Mouse (Mus musculus) thymus, postnatal 10 days (tissue): ENCODE results near the gene Sgca.
"Not testable (repeated sequence)": the region's sequence is repeated elsewhere in the genome, so short reads cannot be mapped to it uniquely, and the experiment has no call there.

Source experiments
- DNase-seq, 2 experiments: peaks; one replicate each; pipeline ENCODE4 v3.0.0; 2021; ENCODE audit warnings: low spot score in 2 of 2

The Sgca gene

DNA sequence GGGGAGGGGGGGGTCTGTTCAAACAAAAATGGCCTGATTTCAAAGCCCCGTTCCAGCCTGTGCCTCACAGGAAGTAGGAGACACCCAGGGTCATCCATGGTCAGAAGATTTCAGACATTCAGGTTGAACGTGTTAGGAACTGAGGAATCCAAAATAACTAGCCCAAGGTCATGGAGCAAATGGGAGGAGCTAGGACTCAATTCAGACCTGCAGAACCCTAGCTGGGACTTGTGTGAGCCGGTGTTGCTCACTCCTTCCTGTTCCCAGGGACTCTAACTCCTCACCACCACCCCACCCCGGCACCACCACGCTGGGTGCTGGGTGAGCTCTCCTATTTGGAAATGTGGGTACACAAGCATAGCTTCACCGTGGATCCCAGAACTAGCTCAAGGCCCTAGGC lies 11.2 kb upstream of the Sgca start:
- no peak for DNase-seq

DNA sequence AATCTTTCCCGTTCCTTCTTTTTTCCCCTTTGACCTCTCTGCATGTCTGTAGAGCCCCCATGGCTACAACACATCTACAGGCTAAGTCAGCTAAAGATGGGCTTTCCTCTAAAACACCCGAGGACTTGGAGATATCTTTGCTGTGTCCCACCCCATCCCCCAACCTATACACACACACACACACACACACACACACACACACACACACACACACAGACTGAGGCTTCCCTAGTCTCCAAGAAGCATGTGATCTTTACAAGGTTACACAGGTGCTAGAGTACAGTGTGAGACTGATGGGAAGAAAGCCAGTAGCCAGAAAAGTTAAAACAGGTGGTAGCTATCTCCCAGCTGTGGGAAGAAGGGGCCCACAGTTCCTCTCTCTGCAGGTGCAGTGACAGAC lies 10.3 kb upstream of the Sgca start:
- DNase-seq, result no peak

DNA sequence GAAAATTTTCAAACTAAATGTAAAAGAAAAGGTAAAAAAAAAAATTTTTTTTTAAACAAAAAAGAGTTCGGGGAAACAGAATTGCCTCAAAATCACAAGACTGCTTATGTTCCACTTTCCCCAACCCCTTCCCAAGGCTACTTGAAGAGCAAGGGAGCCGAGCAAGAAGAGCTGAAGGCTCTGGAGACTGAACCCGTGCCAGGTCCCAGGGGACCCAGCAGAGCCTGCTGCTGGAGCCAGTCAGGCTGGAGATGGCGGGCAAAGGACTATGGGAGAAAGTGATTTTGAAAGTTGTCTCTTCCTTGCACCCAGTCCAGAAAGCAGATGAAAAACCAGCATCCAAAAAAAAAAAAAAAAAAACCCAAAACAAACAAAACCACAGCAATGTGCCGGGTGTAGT lies 9.7 kb upstream of the Sgca start:
- DNase-seq, result no peak

DNA sequence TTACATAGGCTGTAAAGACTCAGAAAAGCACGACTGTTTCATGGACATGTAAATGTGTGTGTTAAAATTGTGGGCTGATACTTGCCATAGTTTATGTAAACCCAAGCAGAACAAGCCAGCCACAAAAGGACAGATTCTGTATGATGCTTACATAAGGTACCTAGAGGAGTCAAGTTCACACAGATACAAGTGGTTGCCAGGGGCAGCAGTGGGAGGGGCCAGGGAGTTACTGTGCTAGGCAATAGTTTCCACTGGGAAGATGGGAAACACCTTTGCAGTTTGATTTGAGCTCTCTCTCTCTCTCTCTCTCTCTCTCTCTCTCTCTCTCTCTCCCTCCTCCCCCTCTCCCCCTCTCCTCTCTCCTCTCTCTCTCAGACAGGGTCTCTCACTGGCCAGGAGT lies 9.0 kb upstream of the Sgca start:
- DNase-seq, result no peak

DNA sequence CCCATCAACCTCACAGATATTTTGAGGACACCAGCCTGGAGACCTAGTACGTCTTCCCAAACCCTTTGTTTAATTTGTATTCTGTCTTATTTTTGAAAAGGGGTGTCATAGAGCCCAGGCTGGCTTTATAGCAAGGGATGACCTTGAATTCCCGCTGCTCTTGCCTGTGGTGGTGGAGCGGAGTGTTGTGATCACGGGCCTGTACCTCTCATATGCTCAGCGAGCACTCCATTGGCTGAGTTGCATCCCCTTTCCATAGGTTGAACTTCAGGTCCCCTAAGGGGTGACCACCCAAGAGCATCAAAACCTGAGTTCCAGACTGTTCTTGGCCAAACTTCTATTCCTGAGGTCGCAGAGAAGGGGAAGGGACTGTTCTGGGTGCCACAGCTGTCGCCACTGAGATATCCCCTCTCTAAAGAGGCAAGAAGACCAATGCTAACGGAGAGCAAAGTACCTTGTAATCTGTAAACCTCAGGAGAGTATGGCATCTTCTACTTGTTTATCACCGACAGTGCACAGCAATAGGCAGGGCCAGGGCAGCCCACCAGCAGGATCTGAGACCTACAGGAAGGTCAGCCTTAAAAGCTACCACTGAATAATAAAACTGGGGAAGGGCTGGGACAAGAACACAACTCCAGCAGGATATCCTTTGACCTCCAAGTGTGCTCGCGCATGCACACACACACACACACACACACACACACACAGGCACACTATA lies 3.5 kb upstream of the Sgca start:
- DNase-seq, result no peak

DNA sequence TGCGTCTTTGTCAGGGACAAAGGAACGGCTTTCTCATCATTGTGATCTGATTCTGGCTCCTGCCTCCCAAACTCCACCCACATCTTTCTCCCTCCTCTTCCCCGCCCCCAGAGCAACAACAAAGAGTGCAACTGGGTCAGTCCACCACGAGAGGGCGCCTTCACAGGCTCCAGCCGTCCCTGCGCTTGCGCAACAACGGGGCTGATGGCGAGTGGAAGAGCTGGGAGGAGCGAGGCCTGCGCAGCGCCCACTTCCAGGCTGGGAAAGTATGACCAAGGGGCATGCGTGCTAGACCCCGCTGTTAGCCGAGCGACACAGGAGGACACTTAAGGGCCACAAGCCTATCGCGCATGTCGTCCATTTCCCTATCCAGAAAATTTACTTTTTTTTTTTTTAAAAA lies 2.8 kb upstream of the Sgca start:
- peak; percentile 87 to 96 for DNase-seq

DNA sequence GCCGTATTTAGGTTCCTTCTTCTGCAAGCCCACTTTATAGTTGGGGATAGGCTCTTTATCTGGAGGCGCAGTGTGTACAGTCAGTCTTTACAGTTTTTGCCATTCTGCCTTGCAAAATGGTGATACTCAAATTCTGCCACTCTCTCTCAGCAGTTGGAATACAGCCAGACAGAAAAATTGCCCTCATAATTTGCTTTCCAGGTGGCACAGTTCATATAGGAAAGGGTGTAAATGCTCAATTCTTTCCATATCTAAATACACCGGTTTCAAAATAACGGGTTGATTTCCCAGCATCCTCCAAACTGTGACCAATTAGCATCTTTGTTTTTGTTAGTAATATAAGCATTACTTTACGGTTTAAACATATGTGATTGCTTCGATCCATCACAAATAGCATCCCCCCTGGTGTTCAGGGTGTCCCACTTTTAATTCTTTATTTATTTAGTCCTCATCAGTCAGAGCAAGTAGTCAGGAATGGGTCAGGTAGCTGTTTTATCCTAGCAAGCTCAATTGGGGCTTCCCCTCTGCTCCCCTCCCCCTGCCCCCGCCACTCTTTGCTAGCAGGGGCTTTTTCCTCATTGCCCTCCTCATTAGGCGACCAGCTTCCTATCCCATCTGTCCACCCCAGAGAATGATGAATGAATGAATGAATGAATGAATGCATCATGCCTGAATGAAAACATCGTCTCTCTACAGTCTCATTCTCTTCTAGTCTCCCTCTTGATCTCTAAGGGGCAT lies 2.2 kb upstream of the Sgca start:
- no peak for DNase-seq

DNA sequence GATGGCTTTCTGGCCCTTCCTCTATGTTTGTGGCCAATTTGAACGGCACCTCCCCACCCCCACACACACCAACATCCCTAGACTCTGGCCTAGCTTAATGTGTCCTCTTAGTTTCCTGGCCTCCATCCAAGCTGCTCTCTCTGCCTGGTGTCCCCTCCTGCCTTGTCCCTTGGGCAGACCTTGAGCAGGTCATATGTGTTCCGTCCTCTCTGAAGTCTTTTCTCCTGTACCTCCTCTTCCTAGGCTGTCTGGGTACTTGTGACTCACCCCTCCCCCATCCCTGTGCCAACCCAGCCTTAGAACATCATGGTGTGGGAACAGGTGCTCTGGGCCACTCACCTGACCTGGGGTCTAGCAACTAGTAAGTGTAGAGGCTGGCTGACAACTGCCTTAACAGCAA lies 1.2 kb downstream of the Sgca start:
- DNase-seq, result no peak

DNA sequence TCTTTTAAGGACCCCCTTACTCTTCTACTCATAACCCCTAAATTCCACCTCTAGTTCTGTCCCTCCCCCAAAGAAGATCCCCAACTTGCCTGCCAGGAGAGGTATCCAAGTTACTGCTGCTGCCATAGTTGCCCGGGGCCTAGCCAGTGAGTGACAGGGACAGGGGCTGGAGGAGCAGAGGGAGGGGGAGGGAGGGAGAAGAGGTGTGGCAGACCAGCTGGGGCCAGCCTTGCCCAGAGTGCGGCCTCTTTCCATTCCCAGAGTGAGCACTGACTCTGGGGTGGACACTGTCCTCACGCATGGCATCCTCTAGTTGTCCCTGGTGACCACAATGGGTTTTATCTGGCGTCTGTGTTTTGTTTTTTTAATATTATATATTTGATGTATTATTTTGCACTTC lies 2.8 kb downstream of the Sgca start:
- no peak for DNase-seq

DNA sequence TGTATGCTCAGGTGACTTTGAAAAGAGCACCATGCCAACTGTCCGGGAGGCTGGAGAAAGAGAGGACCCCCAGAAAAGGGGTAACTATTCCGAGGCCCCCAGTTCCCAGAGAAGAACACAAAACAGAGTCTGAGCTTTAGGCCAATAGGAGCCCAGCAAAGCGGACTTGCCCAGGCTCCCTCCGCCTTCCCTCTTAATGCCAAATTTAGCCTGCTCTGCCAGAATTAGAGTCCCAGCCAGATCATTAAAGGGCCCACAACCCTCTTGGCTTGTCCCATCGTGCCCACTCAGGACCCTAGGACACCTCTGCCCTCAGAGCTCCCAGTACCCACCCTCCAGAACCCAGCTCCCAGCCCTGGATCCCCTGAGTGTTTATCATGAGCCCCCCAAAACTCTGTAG lies 3.2 kb downstream of the Sgca start:
- DNase-seq, result no peak

DNA sequence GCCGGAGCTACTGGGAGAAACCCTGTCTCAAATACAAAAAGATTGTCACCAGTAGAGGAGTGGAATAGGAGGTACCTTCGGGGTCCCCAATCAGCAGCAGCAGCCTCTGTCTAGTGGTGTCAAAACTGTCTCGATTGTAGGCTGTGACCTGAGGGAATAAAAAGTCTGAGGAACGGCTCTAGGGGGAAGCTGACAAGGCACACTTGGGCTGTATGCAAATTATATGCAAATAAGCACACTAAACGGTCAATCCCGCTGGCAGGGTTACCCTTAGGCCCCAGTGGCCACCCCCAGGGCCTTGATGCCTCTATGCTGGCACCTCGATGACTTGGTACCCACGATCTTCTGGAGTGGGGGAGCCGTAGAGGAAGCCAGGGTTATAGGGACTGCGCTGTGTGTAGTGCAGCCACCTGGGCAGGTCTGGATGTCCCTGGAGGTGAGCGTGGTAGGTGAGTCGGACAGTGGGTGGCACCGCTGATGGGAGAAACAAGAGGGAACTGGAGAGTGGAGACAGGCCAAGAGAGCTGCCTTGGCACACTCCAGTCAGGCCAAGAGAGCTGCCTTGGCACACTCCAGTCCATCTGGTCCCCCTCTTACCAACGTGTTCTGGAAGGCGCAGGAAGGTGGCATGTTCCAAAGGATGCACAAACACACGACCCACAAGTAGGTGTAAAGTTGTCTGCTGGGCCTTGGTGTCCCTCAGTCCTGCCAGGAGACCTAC lies 4.1 kb downstream of the Sgca start:
- no peak for DNase-seq

DNA sequence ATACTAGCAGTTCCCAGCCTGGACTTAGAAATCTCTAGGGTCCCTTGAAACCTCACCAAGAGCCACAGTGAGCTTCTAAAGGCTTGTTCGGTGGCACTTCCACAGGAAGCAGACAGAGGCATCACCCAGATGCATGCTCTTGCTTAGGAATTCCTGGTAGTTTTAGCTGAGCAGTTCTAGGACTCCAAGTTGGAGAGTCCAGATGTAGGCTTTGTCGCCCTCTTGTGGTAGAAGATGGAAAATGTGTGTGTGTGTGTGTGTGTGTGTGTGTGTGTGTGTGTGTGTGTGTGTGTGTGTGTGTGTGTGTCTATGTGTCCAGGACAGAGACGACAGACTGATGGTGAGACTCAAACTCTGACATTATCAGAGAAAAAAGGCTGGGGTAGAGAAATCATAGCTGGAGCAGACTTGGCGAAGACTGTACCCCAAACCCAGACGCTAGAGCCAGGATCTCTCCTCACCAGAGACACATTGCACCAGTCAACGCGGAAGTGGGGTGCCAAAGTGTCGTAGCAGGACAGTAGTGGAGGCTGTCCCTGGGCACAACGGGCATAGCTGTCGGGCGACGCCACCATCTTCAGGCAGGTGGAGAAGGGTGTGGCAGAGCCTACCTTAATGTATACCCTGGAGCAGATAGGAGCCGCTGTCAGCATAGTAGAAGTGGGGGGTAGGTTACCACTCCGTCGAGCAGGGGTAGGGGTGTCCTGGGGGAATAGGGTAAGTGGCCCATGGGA lies 5.8 kb downstream of the Sgca start:
- DNase-seq, result peak in 1 of 2 experiments; percentile 64

DNA sequence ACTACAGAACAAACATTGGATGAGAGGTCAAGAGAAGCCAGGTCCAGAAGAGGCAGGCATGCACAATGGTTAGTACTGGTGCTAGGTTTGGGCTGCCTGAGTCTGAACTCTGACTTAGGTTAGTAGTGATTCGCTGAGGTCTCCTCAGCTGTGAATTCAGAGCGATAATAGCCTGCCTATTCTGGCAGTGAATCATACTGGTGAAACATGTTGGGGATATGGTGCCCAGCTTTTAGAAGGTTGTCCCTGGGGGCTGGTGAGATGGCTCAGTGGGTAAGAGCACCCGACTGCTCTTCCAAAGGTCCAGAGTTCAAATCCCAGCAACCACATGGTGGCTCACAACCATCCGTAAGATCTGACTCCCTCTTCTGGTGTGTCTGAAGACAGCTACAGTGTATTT lies 6.4 kb downstream of the Sgca start:
- not testable (repeated sequence) for DNase-seq

DNA sequence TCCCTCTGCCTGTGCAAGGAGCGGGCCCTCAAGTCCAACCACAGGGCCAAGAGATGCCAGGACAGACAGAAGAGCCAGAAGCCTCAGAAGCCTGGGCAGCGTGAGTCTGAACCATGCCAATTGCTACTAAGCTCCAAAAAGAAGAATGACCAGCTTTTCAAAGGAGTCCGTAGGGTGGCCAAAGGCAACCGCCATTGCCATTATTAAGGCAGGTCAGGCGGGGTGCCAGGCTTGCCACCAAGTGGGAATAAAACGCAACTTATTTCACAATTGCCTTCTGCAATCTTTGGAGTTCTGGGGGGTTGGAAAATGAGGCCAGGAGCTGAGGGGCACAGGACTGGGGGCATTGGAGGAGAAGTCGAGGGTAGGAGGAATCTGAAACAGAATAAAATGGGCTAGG lies 7.9 kb downstream of the Sgca start:
- DNase-seq, result no peak

DNA sequence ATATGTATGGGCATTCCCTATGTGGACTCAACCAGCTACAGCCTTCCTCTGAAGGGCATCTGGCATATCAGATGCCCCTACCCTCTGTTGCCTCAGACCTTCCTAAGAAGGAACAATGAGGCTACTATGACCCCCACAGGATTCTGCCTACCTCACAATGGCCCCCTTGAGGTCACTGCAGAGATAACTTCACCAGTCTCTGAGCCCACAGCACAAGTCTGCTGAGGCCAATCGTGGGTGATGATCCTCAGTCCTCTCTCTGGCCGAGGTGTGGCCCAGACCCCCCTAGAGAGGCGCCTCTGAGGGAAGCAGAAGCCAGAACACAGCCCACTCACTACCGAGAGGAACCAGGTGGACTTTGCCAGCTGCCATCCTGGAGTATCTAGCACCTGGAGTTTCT lies 8.7 kb downstream of the Sgca start, which contains the start of gene Hils1:
Gene Hils1 (plus strand): TSS at position 175 of the 400 bp plus-strand sequence.
- no peak for DNase-seq

DNA sequence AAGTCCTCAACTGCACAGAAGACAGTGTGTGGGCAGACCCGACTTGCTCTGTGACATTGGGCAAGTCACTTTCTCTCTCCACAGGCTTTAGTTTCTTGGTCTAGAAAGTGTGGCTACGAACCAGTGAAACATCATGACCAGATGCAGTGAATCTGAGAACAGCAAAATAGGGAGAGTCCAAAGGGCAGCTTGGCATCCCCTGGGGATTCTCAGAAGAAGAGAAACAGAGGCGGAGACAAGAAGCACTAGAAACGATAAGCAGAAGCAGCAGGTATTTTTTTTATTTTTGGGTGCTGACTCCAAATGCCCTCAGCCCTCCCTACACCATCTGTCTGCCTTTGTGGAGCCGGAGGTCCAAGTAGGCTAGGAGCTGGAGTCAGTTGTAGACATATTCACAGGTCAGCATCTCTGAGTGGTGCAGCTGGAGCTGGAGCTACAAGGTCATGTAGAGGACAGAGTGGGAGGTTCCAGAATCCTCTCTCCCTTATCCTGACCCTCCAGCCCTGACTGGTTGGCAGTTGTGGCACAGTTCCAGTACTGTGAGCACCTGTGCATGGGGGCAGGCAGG lies 13.5 kb downstream of the Sgca start:
- no peak for DNase-seq

DNA sequence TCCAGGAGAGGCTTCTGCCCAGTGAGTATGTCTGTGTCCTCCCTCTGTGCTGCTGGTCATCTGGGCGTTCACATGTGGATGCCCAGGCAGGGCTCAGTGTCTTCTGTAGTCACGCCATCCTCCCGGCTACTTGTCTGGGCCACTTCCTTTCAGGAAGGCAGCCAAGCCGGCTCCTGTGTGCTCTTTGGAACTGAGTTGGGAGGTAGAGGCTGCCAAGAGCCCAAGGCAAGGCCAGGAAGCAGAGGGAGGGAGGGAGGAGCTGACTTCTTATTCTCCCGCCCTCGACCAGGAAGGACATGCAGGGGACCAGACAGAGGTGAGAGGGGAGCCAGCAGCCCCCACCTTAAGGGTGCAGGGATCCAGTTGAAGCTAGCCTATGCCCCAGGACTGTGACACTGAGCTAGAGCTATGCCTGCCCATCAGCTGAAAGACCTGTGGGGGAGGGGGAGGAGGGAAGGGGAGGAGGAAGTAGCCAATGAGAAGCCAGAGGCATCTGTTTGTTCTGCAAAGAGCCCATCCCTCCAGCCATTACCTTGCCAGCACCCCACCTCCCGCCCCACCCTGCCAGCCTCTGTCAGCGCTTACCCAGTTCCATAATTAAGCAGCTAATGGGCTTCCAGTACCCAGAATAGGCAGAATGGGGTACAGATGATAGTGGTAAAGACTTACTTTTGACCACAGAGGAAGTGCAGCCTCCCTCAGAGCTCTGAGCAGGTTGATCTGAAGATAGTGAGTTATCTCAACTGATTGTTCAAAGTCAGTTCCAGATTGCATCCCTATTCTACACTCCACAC lies 17.9 kb downstream of the Sgca start:
- no peak for DNase-seq

DNA sequence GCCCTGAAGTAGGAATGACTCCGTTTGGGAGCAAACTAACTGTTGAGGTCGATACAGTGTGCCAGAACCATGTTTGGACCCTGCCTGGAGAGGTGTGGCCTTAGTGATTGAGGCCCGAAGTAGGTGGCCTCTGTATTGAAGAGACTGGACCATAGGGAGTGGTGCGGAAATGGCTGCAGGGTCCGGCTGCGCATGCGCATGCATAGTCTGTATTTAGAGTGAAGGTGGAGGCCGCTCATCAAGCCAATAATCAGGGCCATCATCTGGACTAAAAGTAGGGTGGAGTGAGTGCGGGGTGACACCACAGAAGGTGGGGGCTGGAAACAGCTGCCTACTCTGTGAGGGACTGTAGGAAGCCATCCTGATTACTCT lies 18.4 kb downstream of the Sgca start:
- DNase-seq, result no peak

DNA sequence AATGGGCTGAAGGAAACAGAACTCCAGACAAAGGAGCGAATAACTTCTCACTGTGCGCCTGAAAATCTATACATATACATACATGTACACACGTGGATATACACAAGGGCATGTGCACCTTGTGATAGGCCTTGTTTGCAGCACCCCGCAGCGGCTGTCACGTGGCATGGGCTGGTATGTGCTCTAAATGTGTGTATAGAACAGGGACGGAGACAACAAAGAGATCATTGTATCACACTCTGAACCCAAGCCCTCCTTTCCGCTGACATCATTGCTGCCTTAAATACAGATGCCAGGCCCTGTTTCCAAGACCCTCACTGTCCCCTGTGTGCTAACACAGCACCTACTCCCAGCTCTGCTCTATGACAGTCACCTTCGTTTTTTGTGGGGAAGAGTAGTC lies 21.0 kb downstream of the Sgca start:
- no peak for DNase-seq

DNA sequence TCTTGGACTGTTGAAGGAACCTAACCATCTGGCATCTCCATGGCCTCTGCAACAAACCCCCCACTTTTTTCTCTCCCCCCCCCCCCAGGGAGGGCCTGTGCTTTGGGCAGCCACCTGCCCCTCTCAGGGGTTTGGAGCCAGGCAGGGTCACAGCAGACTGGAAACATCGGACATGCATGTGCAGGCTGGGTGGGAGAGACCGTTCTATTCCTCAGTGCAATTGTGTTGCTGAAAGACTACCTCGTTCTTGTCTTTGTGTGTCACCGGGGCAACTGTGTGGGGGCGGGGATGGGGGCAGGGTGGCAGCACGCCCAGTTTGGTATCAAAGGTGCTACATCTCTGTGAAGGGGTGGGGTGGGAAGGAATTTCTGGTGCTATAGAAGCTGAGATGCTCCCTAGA lies 24.0 kb downstream of the Sgca start:
- no peak for DNase-seq

DNA sequence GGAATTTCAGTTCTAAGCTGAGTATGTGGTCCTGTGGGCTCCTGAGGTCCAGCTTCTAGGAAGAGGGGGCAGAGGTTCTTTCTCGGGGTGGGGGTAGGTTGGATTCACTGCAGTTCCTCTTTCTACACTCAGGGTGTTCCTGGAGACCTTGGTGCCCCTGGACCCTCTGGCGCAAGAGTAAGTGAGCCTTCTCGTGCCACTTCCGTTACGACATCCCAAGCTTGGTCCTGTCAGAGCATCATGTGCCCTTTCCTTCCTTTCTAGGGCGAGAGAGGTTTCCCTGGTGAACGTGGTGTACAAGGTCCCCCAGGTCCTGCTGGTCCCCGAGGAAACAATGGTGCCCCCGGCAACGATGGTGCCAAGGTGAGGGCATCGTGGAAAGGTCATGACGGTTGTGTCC lies 30.9 kb downstream of the Sgca start:
- no peak for DNase-seq
